Mouse (Mus musculus) gastrocnemius, adult 2 months (tissue): ENCODE measurements around the gene Apobr. TPM values are rescaled to one million over a fixed set of nuclear protein-coding genes. Genes with fewer than 3 reads are reported as not detected.

ENCODE experiments used
- DNase-seq: peaks from one replicate; pipeline ENCODE4 v3.0.0; 2022
- H3K27ac ChIP-seq: fragments of 200-600 bp; 2 replicates; pipeline ENCODE4 v1.8.1; 2022; ENCODE audit warnings: mild to moderate bottlenecking
- H3K4me3 ChIP-seq: fragments of 200-600 bp; 2 replicates; pipeline ENCODE4 v1.8.1; 2022; ENCODE audit warnings: mild to moderate bottlenecking, moderate library complexity
- CTCF ChIP-seq: fragments of 200-600 bp; IDR thresholded peaks from 2 replicates; pipeline ENCODE4 v1.8.1; 2022; ENCODE audit warnings: antibody characterized with exemption, mild to moderate bottlenecking, moderate library complexity
- intact Hi-C: fragments of 180-260 bp; cut with DNase I; formaldehyde crosslinking; loops from one replicate; pipeline ENCODE4 v1.15.1; 2025
- total RNA-seq, 2 experiments: library from RNA; stranded (reverse); gene quantifications; 2 replicates each; pipeline ENCODE4 v1.2.3; 2021

Gene Apobr
- total RNA-seq, 2 experiments from 2014 or later = 0.38 to 0.78 TPM

DNA sequence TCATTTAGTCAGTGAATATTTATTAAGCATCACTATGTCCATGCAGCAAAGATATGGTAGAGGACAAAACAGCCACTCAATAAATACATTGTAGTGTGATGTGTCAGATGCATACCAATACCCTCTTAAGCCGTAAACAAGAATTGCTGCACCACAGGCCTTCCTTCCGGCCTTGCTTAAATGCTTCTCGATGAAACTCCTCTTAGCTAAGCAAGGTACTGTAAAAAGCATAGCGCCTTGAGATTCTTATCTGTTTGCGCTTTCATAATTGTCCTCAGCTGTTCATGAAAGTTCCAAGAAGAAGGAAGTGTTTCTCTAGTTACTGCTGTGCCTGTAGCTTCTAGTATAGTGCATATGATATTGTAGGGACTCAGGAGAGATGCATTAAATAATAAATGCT lies 21.9 kb downstream of the Apobr start:
- Histone ChIP-seq H3K27ac (peak overlapping the region; percentile 81), H3K4me3 (no peak overlapping the region)
- no peak for DNase-seq
- no peak for TF ChIP-seq CTCF
- intact Hi-C loops = no loop called here

DNA sequence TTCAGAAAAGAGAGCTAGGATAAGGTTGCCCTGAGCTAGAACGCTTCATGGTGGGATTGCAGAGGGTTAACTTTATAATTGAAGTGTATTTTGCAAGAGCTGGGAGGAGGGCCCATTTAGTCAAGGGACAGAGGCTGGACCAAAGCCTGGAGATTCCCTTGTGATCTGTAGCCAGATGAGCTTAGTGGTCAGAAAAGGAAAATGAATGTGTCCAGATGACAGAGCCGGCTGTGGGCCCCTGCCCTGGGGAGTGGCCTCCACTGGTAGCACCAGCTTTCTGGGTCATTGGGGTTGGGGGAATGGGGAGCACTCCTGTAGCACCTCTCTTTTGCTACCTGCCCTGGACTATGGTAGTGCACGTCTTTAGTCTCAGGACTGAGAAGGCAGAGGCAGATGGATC lies 22.3 kb downstream of the Apobr start:
- no peak for TF ChIP-seq CTCF
- peak overlapping the region; percentile 81 for H3K27ac ChIP-seq
- intact Hi-C loops = no loop called here
- no peak overlapping the region for H3K4me3 ChIP-seq
- peak; percentile 84 for DNase-seq

DNA sequence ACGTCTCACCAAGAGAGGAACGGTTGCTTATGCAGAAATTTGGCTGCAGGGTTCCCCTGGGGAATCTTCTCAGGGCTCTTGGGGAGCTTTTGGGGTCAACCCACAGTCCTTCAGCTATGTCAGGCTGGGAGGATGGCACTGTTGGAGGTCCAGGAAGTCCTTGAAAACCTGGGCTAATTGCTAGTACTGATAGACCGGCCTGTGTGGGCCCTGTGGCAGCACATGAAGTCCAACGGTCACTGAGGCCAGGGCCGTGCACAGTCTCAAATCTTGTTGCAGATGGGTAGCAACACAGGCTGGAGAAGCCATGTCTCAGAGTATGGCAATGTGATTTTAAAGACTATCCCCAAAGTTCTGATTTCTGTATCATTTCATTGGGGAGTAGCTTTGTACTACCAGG lies 23.1 kb downstream of the Apobr start:
- TF ChIP-seq CTCF = no peak
- H3K4me3 ChIP-seq = no peak overlapping the region
- intact Hi-C loops = no loop called here
- H3K27ac ChIP-seq = peak overlapping the region; percentile 81
- DNase-seq = no peak

DNA sequence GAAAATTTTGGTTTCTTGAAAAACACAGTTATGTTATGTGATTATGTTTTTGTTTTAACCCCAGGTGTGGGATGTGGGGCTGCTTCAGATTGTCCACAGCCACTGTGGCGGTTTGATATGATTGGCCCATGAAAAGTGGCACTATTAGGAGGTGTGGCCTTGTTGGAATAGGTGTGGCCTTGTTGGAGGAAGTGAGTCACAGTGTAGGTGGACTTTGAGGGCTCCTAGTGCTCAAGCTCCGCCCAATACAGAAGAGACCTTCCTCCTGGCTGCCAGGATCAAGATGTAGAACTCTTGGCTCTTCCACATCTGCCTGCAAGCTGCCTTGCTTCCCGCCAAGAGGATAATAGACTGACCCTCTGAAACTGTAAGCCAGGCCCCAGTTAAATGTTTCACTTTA lies 28.0 kb downstream of the Apobr start:
- no peak for DNase-seq
- Histone ChIP-seq H3K27ac (no peak overlapping the region), H3K4me3 (no peak overlapping the region)
- intact Hi-C loops = no loop called here
- no peak for TF ChIP-seq CTCF

DNA sequence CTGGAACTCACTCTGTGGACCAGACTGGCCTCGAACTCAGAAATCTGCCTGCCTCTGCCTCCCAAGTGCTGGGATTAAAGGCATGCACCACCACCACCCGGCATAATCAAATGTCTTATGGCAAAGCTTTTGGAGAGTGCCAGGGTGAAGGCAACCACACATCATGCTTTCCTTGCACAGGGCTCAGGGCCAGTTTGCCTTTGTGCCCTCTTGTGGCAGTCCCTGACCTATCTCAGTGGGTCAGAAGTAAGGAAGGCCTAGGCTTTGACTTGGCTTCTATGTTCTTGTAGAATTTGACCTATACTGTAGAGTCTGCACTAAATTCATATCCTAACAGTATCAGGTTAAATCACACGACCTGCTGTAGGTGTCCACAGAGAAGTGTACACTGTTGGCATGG lies 32.0 kb downstream of the Apobr start:
- peak; percentile 21; the same call in 1 of the 2 replicates for TF ChIP-seq CTCF
- intact Hi-C loops = no loop called here
- no peak for DNase-seq
- H3K27ac ChIP-seq = no peak overlapping the region
- no peak overlapping the region for H3K4me3 ChIP-seq

DNA sequence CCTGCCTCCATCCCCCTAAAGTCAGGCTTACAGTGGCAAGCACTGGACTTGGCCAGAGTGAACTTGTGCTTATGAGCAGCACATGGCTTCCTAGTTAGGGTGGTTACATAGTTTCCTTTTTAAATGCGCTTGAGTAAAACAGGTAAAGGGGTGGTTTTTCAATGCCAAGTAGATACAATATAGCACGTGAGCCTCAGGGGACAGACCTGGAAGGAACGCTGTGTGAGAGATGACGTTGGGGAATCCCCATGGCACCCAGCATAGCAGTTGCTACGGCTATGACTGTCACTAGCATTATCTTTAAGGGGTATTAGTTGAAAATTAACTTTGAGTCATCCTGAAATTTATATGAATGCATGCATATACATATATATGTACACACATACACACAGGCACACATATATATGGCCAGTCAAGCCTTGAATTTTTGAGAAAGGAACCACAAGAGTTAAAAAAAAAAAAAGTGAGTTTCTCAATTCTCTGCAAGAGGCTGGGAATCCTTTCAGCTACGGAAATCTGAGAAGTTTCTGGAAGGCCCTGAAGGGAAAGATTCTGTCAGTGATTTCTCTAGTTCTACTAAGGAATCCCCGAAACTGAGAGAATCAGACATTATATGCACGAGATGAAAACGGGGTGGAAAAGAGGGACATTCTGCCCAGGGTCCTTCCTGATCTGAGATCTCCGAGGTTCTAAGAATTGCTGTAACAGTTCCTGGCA lies 35.0 kb downstream of the Apobr start:
- Histone ChIP-seq H3K4me3 (peak overlapping the region; percentile 15; the same call in 1 of the 2 replicates), H3K27ac (peak overlapping the region; percentile 48)
- no peak for TF ChIP-seq CTCF
- DNase-seq = no peak
- intact Hi-C loops = no loop called here

DNA sequence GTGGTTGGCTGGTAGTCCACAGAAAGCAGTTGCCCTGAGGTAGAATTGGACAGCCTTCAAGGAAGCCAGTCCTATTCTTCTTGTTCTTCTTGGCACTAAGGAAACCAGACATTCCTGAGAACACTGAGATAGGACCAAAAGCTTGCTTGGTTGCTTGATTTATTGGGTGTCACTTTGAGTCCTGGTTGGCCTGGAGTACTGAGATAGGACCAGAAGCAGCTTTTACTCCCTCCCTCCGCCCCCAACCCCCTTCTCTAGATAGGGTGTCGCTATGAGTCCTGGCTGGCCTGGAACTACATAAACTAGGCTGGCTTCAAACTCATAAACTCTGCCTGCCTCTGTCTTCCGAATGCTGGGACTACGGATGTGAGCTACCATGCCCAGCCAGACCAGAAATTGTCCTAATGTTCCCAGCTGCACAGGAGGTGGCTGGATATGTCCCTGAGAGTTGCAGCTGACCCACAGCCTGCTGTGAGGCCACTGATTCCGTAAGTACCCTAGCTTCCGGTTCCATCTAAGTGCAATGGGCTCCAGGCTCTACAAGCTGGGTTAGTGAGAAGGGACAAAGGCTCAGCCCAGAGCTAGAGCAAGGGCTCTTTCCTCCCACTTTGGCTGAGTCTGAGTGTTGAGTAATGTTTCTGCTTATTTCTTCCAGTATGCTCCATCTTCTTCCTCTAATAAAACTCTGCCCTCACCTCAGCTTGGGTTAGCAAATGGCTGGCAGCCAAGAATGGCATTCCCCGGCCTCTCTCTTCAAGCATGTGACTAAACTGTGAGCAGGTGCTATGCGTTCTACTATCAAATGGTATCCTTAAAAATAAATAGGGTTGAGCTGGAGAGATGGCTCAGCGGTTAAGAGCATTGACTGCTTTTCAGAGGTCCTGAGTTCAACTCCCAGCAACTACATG lies 37.0 kb downstream of the Apobr start:
- peak overlapping the region; percentile 11; the same call in 1 of the 2 replicates for H3K4me3 ChIP-seq
- intact Hi-C loops = no loop called here
- peak; percentile 42 for DNase-seq
- H3K27ac ChIP-seq = peak overlapping the region; percentile 59
- TF ChIP-seq CTCF = no peak

DNA sequence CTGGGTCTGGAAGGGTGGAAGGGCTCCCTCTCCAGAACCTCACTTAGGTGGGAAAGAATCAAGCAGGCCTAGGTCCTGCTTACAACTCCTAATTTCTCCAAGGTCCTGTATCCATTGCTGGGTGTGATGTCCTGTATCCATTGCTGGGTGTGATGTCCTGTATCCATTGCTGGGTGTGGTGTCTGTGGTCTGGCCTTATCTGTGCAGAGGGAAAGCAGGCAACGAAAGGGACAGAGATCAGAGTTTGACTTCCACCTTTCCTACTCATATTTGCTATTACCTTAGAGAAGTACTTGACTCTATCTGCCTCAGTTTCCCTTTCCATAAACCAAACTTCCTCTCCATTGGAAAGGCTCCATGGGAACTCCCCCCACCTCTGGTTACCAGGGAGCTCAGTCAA lies 38.6 kb downstream of the Apobr start:
- H3K27ac ChIP-seq = no peak overlapping the region
- intact Hi-C loops = no loop called here
- no peak for TF ChIP-seq CTCF
- peak overlapping the region; percentile 66 for H3K4me3 ChIP-seq
- no peak for DNase-seq

DNA sequence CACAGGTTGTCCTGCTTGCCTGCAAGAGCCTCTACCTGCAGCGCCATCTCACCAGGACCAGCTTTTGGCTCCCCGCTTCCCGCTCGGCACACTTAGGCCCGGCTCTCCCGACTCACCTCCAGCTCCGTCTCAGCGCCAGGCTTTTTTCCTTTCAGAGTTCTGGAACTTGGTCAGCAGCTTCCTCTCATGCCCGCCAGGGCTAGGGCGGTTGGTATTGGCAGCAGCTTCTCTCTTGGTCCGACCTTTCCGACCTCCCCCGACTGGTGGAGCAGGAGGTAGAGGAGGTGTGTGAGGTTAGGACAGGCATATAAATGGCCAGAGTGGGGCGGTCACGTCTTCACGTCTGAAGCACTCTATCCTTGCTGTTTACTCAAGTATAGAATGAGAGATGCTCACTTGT lies 40.0 kb downstream of the Apobr start:
- intact Hi-C loops = no loop called here
- TF ChIP-seq CTCF = no peak
- peak; percentile 28 for DNase-seq
- Histone ChIP-seq H3K4me3 (peak overlapping the region; percentile 66), H3K27ac (peak overlapping the region; percentile 85)

DNA sequence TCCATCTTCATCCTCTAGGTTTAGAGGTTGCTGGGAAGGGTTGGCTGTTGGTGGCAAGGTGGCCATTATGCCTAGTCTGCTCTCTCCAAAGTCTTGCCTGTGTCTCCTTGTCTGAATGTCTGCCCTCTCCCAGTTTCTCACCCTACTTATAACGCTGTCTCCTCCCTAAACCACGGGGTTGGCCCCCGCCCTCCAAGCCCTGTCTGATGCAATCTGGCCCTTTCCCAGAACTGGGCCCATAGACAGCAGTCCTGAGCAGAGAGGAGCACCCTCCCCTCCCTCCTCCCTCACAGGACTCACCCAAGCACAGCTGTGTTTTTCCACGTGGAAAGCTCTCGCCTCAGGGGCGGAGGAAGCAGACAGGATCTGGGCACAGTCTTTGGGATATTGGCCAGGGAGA lies 40.6 kb downstream of the Apobr start:
- TF ChIP-seq CTCF = no peak
- intact Hi-C loops = no loop called here
- peak; percentile 92 for DNase-seq
- peak overlapping the region; percentile 66 for H3K4me3 ChIP-seq
- peak overlapping the region; percentile 85 for H3K27ac ChIP-seq

DNA sequence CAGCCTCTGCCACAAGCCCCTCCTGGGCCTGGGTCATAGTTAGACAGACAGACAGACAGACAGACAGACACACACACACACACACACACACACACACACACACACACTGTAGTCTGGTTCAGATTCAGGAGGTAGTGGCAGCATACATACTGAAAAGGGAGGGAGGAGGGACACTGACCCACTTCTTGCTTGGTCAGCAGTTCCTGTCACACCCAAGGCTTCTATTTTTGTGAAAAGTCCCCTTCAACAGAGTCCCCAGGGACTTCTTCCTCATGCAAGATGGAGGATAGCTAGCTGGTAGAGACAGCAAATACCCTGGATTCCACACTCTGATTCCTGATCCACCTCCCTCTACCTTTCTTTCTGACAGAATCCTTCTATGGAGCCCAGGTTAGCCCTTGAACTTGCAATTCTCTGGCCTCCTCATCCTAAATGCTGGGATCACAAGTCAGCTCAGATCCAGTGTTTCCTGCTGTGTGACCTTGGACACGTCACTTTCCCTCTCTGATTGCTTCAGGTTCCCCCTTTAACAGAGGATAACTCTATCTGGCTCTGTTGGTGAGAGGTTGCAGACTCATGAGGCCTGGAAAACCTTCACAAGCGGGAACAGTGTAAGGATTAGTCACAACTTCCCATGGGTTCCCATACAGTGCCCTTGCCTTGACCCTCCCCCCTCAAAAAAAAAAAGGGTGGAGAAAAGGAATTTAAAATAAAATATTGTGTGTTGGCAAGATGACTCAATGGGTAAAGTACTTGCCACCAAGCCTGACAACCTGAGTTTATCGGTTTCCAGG lies 41.3 kb downstream of the Apobr start:
- no peak for TF ChIP-seq CTCF
- intact Hi-C loops = no loop called here
- no peak for DNase-seq
- peak overlapping the region; percentile 85 for H3K27ac ChIP-seq
- no peak overlapping the region for H3K4me3 ChIP-seq

DNA sequence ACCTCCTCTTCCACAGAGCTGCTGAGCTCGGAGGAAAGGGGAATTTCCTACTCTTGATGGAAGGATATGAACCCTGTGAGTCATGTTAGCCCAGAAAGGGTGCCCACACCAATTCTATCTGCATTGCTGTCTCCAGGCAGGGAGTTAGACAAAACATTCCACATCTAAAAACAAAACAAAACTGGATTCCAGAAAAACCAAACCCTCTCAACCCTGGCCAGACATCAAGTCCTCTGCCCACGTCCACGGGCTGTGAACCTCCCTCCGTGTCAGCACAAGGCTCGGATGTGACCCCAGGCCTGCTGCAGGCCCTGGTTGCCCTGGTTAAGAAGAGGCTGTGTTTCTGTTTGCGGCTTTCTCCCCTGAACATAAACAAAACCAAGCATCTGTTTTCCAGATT lies 43.4 kb downstream of the Apobr start:
- intact Hi-C loops = no loop called here
- no peak for TF ChIP-seq CTCF
- H3K4me3 ChIP-seq = no peak overlapping the region
- peak overlapping the region; percentile 75 for H3K27ac ChIP-seq
- DNase-seq = no peak

DNA sequence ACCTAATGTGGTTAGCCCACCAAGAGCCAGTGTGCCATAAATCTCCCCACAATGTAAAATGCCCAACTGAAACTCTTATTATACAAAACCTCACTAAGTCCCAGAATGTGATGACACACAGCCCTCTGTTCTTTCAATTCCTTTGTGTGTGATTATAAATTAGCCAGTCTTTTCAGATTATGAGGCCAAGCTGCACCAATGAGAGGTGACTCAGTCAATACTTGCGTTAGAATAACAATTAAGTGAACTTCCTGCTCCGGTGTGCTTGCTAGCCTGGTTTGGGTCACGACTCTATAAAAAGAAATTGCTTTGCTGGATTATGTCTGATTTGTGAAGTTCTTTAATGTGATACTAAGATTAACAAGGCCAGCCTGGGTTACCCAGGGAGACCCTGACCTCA lies 45.2 kb downstream of the Apobr start:
- intact Hi-C loops = no loop called here
- no peak for TF ChIP-seq CTCF
- H3K27ac ChIP-seq = no peak overlapping the region
- no peak for DNase-seq
- no peak overlapping the region for H3K4me3 ChIP-seq
